Mouse (Mus musculus) neural tube, embryonic 12.5 days (tissue): ENCODE measurements around the gene Iqgap2. TPM values are rescaled to one million over a fixed set of nuclear protein-coding genes. Genes with fewer than 3 reads are reported as not detected.
A peak's percentile ranks its signal among the peaks of the same experiment; 100 is the strongest.

Experiments used
- ATAC-seq: fragments of 200-750 bp; cut with Nextera tagmentation; 2 replicates; pipeline ENCODE4 v1.8.0; 2017; ENCODE audit warnings: low read depth, mild to moderate bottlenecking, moderate TSS enrichment, moderate library complexity; ENCODE audit not compliant: low FRiP score
- H3K27ac ChIP-seq: fragments of 300-500 bp; sonication (generic); 2 replicates; pipeline ENCODE4 v1.5.1; 2016
- H3K27me3 ChIP-seq: fragments of 300-500 bp; sonication (generic); replicated peaks from 2 replicates; pipeline ENCODE4 v1.6.1; 2016; ENCODE audit warnings: mild to moderate bottlenecking
- H3K36me3 ChIP-seq: fragments of 300-500 bp; sonication (generic); 2 replicates; pipeline ENCODE4 v1.6.1; 2016; ENCODE audit warnings: mild to moderate bottlenecking
- H3K4me1 ChIP-seq: fragments of 300-500 bp; sonication (generic); 2 replicates; pipeline ENCODE4 v1.6.1; 2016
- H3K4me2 ChIP-seq: fragments of 300-500 bp; sonication (generic); replicated peaks from 2 replicates; pipeline ENCODE4 v1.6.1; 2016; ENCODE audit warnings: mild to moderate bottlenecking
- H3K4me3 ChIP-seq: fragments of 300-500 bp; sonication (generic); 2 replicates; pipeline ENCODE4 v1.5.1; 2016
- H3K9ac ChIP-seq: fragments of 300-500 bp; sonication (generic); 2 replicates; pipeline ENCODE4 v1.6.1; 2016; ENCODE audit warnings: mild to moderate bottlenecking
- H3K9me3 ChIP-seq: fragments of 300-500 bp; sonication (generic); 2 replicates; pipeline ENCODE4 v1.6.1; 2016; ENCODE audit warnings: mild to moderate bottlenecking
- WGBS: fragments of 180-500 bp; shearing (Covaris S2); methylation state at CpG from one replicate; pipeline ENCODE4 v1.1.7; 2016; 5-methylcytosine and 5-hydroxymethylcytosine counted together
- polyA plus RNA-seq: library from polyadenylated mRNA; unstranded; fragments of >200 nt; fragmentation: Nextera tagmentation; extraction: Ambion mirVana; gene quantifications from 2 replicates; pipeline ENCODE4 v1.2.1, GENCODE M21; 2016

The Iqgap2 gene
- polyA plus RNA-seq, 1 experiment from 2014 or later = 9.5 TPM

DNA sequence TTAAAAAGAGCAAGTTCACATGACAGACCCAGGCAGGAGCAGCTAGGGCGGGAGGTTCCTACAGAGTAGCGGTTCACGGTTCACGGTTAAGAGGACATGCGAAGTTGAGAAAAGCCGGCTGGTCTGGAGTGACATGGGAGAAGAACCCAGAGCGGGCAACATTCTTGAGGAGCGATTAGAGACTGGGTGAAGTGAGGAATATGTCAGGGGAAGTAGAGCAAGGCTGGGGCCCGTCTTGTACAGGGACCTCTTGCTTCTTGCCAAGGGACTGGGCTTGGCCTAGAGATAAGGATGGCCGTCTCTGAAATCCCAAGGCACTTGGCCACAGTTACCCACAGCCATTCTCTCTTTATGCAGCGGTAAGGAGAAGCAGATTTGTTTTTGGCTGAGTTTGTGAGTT is 275.2 kb downstream of the Iqgap2 start:
- Histone ChIP-seq H3K27me3 (no peaks in the 10 kb centered on the region), H3K9ac (peak overlapping the region; percentile 92), H3K36me3 (peaks cover 10% of the 10 kb centered on the region), H3K4me3 (peak overlapping the region; percentile 82), H3K4me1 (peaks cover 31% of the 10 kb centered on the region), H3K4me2 (peak overlapping the region; percentile 80), H3K9me3 (no peaks in the 10 kb centered on the region), H3K27ac (no peak overlapping the region)
- whole genome bisulfite sequencing = 72% methylated on average over 11 of the region's 11 CpGs
- no peak for ATAC-seq

- H3K36me3 ChIP-seq = peaks cover 19% of the 10 kb centered on the region
- peaks cover 31% of the 10 kb centered on the region for H3K4me1 ChIP-seq
- H3K4me3 ChIP-seq = no peak overlapping the region
- H3K9ac ChIP-seq = no peak overlapping the region; the same call in 1 of the 2 replicates
- 61% methylated on average over 6 of the region's 6 CpGs for WGBS
- H3K27ac ChIP-seq = no peak overlapping the region
- H3K9me3 ChIP-seq = no peaks in the 10 kb centered on the region
- no peak for ATAC-seq
- H3K4me2 ChIP-seq = 0 out of 2 replicates have a peak overlapping the region, but pooled peaks have one; percentile 12
- H3K27me3 ChIP-seq = no peaks in the 10 kb centered on the region
Observed at GRCm38 (mm10) chr13:95614757-95615156, 277.0 kb downstream of the Iqgap2 start.

DNA sequence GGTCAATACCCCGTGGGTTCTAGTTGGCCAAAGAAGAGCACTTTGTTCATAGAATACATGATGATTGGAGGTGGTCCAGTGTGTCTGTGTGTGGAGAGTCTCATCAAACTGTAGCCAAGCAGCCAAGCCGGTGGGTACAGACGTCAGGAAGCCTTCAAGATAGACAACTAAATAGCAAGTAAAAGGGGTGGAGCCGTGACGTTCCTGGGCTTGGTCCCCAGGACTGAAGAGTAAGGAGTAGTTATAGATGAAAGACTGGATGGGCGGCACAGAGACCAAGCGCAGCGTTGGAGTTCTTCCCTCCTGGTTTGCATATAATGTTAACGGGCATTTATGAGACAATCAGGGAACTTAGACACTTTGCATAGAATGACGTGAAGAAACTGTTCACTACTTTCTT is 279.5 kb downstream of the Iqgap2 start:
- WGBS = 92% methylated on average over 10 of the region's 10 CpGs
- no peak for ATAC-seq

DNA sequence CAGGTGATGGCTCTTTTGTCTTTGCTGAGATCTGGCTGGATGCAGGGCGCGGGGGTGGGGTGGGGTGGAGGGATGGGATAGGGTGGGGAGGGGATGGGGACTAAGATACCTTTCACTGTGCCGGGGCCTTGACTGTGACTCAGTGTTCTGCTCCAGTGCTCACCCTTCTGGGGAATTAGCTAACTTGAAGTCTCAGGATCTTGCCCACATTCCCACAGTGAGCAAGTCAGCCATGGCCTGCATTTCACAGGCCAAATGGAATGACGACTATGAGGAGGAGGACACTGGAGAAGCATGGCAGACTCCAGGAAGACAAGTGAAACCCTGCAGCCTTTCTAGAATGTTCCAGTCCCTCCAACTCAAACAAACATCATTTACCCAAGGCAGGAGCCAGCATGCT is 280.0 kb downstream of the Iqgap2 start:
- Histone ChIP-seq H3K36me3 (peaks cover 27% of the 10 kb centered on the region), H3K27ac (no peak overlapping the region), H3K9ac (no peak overlapping the region), H3K27me3 (no peaks in the 10 kb centered on the region), H3K4me2 (no peak overlapping the region), H3K4me1 (peaks cover 24% of the 10 kb centered on the region), H3K9me3 (no peaks in the 10 kb centered on the region), H3K4me3 (no peak overlapping the region)
- 97% methylated on average over 4 of the region's 4 CpGs for WGBS
- ATAC-seq = no peak

More for the DNA sequence above, 279.5 kb downstream of the Iqgap2 start:
- no peak overlapping the region for H3K4me2 ChIP-seq
- H3K36me3 ChIP-seq = peaks cover 24% of the 10 kb centered on the region
- no peaks in the 10 kb centered on the region for H3K27me3 ChIP-seq
- no peak overlapping the region for H3K27ac ChIP-seq
- H3K4me3 ChIP-seq = no peak overlapping the region
- no peak overlapping the region for H3K9ac ChIP-seq
- H3K4me1 ChIP-seq = peaks cover 28% of the 10 kb centered on the region
- H3K9me3 ChIP-seq = no peaks in the 10 kb centered on the region

DNA sequence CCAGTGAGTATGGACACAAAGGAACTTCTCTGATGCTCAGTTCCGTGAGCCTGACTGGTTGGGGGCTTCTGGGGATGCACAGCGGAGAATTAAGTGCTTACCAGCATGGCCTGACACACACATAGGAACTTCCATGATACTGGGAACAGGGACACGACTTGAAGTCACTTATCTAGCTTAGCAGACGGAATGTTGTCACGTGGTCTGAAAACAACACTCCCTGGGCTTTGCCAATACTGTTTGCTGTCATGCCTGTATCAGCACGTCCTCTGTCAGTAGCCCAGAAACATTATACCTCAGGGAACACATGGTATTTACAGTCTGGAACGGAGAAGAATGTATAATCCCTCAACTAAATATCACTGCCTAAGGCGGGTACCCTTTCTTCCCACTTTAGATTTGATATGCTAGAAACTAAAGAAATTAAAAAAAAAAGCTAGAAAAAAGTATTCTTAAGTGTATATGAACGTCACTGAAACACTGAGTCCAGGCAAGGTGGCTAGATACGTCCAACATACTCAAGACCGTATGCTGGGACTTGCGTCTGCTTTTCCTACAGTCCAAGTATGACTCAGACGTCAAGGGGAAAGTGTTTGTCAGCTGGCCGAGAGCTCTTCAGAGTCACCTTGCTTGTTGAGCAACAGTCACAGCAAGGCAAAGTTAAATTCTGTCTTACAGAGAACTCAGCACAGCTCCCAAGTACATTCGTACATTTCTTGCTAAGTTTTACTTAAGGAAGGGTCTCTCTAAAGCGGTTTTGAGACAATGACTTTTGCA is 280.7 kb downstream of the Iqgap2 start:
- H3K4me2 ChIP-seq = no peak overlapping the region
- ATAC-seq = no peak
- H3K9ac ChIP-seq = no peak overlapping the region
- H3K9me3 ChIP-seq = no peaks in the 10 kb centered on the region
- H3K27ac ChIP-seq = no peak overlapping the region
- H3K4me1 ChIP-seq = peaks cover 16% of the 10 kb centered on the region
- H3K36me3 ChIP-seq = peaks cover 33% of the 10 kb centered on the region
- 92% methylated on average over 16 of the region's 16 CpGs for WGBS
- H3K4me3 ChIP-seq = no peak overlapping the region
- no peaks in the 10 kb centered on the region for H3K27me3 ChIP-seq

- Histone ChIP-seq H3K9ac (no peak overlapping the region), H3K27ac (no peak overlapping the region), H3K36me3 (peaks cover 48% of the 10 kb centered on the region), H3K27me3 (no peaks in the 10 kb centered on the region), H3K9me3 (no peaks in the 10 kb centered on the region), H3K4me3 (no peak overlapping the region), H3K4me2 (no peak overlapping the region), H3K4me1 (no peaks in the 10 kb centered on the region; the same call in 1 of the 2 replicates)
- no peak for ATAC-seq
- 91% methylated on average over 2 of the region's 2 CpGs for WGBS
Observed at GRCm38 (mm10) chr13:95609088-95609420, 282.7 kb downstream of the Iqgap2 start.

DNA sequence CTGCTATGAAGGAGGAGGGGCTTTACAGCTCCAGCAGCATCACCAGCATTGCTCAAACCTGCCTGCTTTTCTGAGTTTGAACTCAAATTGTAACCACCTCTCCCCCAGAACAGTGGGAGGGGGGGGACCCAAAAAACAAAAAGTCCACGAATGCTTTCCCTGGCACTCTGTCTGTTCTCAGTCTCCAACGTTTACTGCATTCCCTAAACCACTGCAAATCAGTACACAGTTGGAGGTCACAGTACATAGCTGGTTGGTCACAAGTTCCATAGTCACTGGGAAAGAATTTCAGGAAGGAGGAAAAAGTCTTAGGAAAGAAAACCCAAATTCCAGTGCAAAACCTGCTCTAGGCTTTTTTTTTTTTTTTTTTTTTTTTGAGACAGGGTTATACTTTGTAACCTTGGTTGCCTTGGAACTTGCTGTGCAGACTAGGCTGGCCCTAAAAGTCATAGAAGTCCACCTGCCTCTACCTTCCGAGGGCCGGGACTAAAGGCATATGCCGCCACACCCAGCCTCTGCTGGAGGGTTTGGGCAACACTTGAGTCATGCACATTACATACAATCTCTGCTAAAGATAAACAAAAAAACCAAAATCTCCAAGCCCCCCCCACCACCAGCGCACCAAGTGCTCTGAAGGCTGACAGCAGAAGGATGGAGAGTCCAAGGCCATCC is 283.2 kb downstream of the Iqgap2 start:
- Histone ChIP-seq H3K36me3 (peaks cover 52% of the 10 kb centered on the region), H3K27ac (no peak overlapping the region), H3K9ac (no peak overlapping the region), H3K27me3 (no peaks in the 10 kb centered on the region), H3K4me2 (no peak overlapping the region), H3K4me3 (no peak overlapping the region), H3K9me3 (no peaks in the 10 kb centered on the region), H3K4me1 (no peaks in the 10 kb centered on the region; the same call in 1 of the 2 replicates)
- no peak for ATAC-seq
- 90% methylated on average over 6 of the region's 6 CpGs for WGBS

DNA sequence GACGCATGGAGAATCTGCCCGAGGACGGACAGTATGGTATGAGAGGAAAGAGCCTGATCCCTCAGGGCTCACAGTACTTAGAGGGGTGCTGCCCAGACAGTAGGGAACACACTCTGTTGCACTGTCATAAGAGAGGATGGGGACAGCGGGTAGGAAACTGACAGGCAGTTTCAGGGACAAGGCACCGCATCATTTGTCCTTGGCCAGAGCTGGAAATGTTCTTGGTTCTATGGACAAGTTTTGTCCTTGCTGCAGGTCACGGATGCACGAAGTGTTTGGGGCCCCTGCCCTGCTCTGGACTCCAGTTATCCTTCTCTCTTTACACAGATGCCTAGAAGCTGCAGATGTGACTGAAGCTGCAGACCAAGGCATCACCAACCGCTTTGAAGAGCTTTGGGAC is 284.7 kb downstream of the Iqgap2 start:
- no peak overlapping the region for H3K9ac ChIP-seq
- H3K9me3 ChIP-seq = no peaks in the 10 kb centered on the region
- peaks cover 64% of the 10 kb centered on the region for H3K36me3 ChIP-seq
- no peaks in the 10 kb centered on the region; the same call in 1 of the 2 replicates for H3K4me1 ChIP-seq
- no peak overlapping the region for H3K4me2 ChIP-seq
- H3K4me3 ChIP-seq = no peak overlapping the region
- H3K27ac ChIP-seq = no peak overlapping the region
- ATAC-seq = no peak
- H3K27me3 ChIP-seq = no peaks in the 10 kb centered on the region
- WGBS = 97% methylated on average over 8 of the region's 8 CpGs

- H3K4me2 ChIP-seq = no peak overlapping the region
- H3K36me3 ChIP-seq = peaks cover 60% of the 10 kb centered on the region
- no peaks in the 10 kb centered on the region for H3K27me3 ChIP-seq
- H3K4me1 ChIP-seq = no peaks in the 10 kb centered on the region
- no peak overlapping the region for H3K9ac ChIP-seq
- H3K9me3 ChIP-seq = no peaks in the 10 kb centered on the region
- no peak for ATAC-seq
- no peak overlapping the region for H3K27ac ChIP-seq
- WGBS = 97% methylated on average over 25 of the region's 25 CpGs
- H3K4me3 ChIP-seq = no peak overlapping the region
Observed at GRCm38 (mm10) chr13:95604288-95604687, 287.4 kb downstream of the Iqgap2 start.

DNA sequence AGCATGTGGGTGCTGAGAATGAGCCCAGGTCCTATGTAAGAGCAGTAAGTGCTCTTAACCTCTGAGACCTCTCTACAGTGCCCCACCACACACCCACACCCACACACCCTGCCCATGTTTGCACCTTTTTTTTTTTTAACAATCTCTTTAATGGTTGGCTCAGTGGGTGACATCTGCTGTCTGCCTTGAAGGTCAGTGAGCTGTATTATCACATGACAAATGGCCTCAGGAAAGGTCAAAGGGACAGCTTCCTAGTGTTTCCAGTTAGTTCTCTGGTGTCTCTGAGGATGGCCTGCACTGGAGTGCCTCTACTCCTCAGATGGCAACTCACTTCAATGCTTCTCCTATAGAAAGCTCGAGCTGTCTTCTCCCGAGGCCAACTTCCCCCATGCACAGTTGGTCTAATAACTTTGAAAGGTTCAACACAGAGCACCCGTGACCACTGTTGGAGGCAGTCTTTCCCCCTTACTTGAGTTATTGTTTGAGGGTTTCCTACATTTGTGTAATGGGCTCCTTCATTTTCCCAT is 291.8 kb downstream of the Iqgap2 start:
- 67% methylated on average over 3 of the region's 3 CpGs for WGBS
- H3K4me3 ChIP-seq = no peak overlapping the region
- H3K27ac ChIP-seq = no peak overlapping the region
- H3K4me2 ChIP-seq = no peak overlapping the region
- no peaks in the 10 kb centered on the region for H3K27me3 ChIP-seq
- no peaks in the 10 kb centered on the region for H3K9me3 ChIP-seq
- no peak overlapping the region for H3K9ac ChIP-seq
- peaks cover 37% of the 10 kb centered on the region for H3K36me3 ChIP-seq
- no peaks in the 10 kb centered on the region for H3K4me1 ChIP-seq
- no peak for ATAC-seq

DNA sequence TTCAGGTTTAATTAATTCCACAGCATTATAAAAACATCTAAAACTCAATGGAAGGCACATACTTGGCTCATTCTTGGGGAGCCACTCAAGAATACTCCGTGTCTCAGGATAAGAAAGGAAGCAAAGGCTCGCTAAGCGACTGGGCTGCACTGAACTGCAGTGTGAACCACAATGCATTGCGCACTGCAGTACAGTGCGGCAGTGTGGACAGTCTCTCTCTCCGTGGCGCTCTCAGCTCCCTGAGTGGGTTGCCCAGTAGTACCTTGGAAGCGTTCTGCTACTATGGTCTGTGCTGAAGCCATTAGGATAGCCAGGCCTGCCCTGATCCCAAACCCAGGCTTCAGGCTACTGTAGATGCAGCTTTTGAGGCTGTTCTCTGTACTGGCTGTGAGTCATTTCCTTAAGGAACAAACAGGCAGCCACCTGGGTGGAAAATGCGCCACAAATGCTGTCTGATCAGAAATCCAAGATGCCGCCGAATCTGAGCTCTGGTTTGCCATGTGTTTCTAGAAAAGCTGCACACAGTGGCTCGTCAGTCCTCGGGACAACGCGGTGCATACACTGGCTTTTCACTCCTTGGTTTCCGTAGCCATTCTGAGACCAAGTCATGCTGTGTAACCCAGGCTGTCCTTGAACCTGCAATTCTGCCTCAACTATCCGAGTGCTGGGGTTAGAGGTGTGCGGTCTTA is 293.3 kb downstream of the Iqgap2 start:
- no peaks in the 10 kb centered on the region for H3K4me1 ChIP-seq
- H3K9ac ChIP-seq = no peak overlapping the region
- ATAC-seq = no peak
- H3K27me3 ChIP-seq = no peaks in the 10 kb centered on the region
- no peak overlapping the region for H3K4me3 ChIP-seq
- H3K4me2 ChIP-seq = no peak overlapping the region
- WGBS = 91% methylated on average over 18 of the region's 18 CpGs
- H3K36me3 ChIP-seq = peaks cover 21% of the 10 kb centered on the region
- H3K9me3 ChIP-seq = no peaks in the 10 kb centered on the region
- H3K27ac ChIP-seq = no peak overlapping the region

- Histone ChIP-seq H3K9me3 (no peaks in the 10 kb centered on the region), H3K27ac (no peak overlapping the region), H3K9ac (no peak overlapping the region), H3K4me2 (no peak overlapping the region), H3K27me3 (no peaks in the 10 kb centered on the region), H3K4me3 (no peak overlapping the region), H3K36me3 (peaks cover 13% of the 10 kb centered on the region), H3K4me1 (no peaks in the 10 kb centered on the region)
- no peak for ATAC-seq
- WGBS = 93% methylated on average over 10 of the region's 10 CpGs
Observed at GRCm38 (mm10) chr13:95597578-95597977, 294.1 kb downstream of the Iqgap2 start.
